Mouse (Mus musculus) ES-Bruce4 (cell line): ENCODE data around the gene Taf3. TPM values are rescaled to one million over a fixed set of nuclear protein-coding genes. Genes with fewer than 3 reads are reported as not detected.

Experiments
- H3K27ac ChIP-seq: 2 replicates; pipeline ENCODE4 v1.5.1; 2012; ENCODE audit warnings: low read length, inconsistent platforms; ENCODE audit not compliant: insufficient read depth
- H3K27me3 ChIP-seq: 2 replicates; pipeline ENCODE4 v1.6.1; 2012; ENCODE audit warnings: mild to moderate bottlenecking, low read length, inconsistent platforms; ENCODE audit not compliant: control insufficient read depth, poor library complexity, insufficient read depth, severe bottlenecking
- H3K36me3 ChIP-seq: 2 replicates; pipeline ENCODE4 v1.6.1; 2012; ENCODE audit warnings: inconsistent platforms, mild to moderate bottlenecking, low read length, moderate library complexity; ENCODE audit not compliant: control insufficient read depth, poor library complexity, insufficient read depth, severe bottlenecking
- H3K4me1 ChIP-seq: one replicate; pipeline ENCODE4 v1.8.1; 2011; ENCODE audit warnings: low read length; ENCODE audit not compliant: control insufficient read depth, insufficient read depth
- H3K4me3 ChIP-seq: 2 replicates; pipeline ENCODE4 v1.5.1; 2011; ENCODE audit warnings: low read depth, mild to moderate bottlenecking, low read length
- H3K9ac ChIP-seq: 2 replicates; pipeline ENCODE4 v1.6.1; 2012; ENCODE audit warnings: low read depth, mild to moderate bottlenecking, inconsistent platforms; ENCODE audit not compliant: poor library complexity, severe bottlenecking
- H3K9me3 ChIP-seq: replicated peaks from 2 replicates; pipeline ENCODE4 v1.6.1; 2012; ENCODE audit warnings: mild to moderate bottlenecking, low read length, inconsistent platforms; ENCODE audit not compliant: control insufficient read depth, poor library complexity, insufficient read depth, severe bottlenecking
- CTCF ChIP-seq: IDR thresholded peaks from one replicate; pipeline ENCODE4 v1.8.1; 2011; ENCODE audit warnings: low read depth, low read length
- EP300 ChIP-seq: IDR thresholded peaks from 2 replicates; pipeline ENCODE4 v1.6.1; 2011; ENCODE audit warnings: low read depth, low read length; ENCODE audit not compliant: insufficient read depth
- POLR2A ChIP-seq: IDR thresholded peaks from one replicate; pipeline ENCODE4 v1.8.1; 2011; ENCODE audit warnings: low read length; ENCODE audit not compliant: insufficient read depth
- polyA plus RNA-seq: library from polyadenylated mRNA; stranded (reverse); fragments of >200 nt; gene quantifications from 2 replicates; pipeline ENCODE4 v1.2.4, GENCODE M21; 2011; ENCODE audit warnings: low read depth; ENCODE audit not compliant: missing spikeins, insufficient read depth, insufficient read length

Taf3 gene
- polyA plus RNA-seq, 1 experiment = 15.5 TPM

- TF ChIP-seq CTCF = no peak
- TF ChIP-seq EP300 = no peak
- H3K4me1 ChIP-seq = no peaks in the 10 kb centered on the region
- no peak overlapping the region for H3K9ac ChIP-seq
- no peak overlapping the region for H3K27ac ChIP-seq
- no peak overlapping the region for H3K4me3 ChIP-seq
- peaks cover 29% of the 10 kb centered on the region for H3K27me3 ChIP-seq
- no peaks in the 10 kb centered on the region for H3K9me3 ChIP-seq
- no peaks in the 10 kb centered on the region for H3K36me3 ChIP-seq
These were observed 177.2 kb downstream of the Taf3 start for GRCm38 (mm10) chr2:9871141-9871716.

- no peak overlapping the region for H3K27ac ChIP-seq
- H3K4me3 ChIP-seq = no peak overlapping the region
- no peaks in the 10 kb centered on the region; the same call in 1 of the 2 replicates for H3K27me3 ChIP-seq
- H3K36me3 ChIP-seq = no peaks in the 10 kb centered on the region
- H3K9me3 ChIP-seq = no peaks in the 10 kb centered on the region
- TF ChIP-seq POLR2A (no peak), EP300 (no peak), CTCF (no peak)
- no peaks in the 10 kb centered on the region for H3K4me1 ChIP-seq
- no peak overlapping the region for H3K9ac ChIP-seq
These were observed 181.1 kb downstream of the Taf3 start for GRCm38 (mm10) chr2:9867092-9867825.

Other genes with a start within 250 kb of the Taf3 start
- gene 4930412O13Rik, start 167.3 kb downstream of the Taf3 start, polyA plus RNA-seq = not detected in 2 replicates
- not detected in 2 replicates for gene 9230102O04Rik, start 159.1 kb downstream of the Taf3 start, polyA plus RNA-seq
- gene Gata3, start 158.6 kb downstream of the Taf3 start, polyA plus RNA-seq = 5.5 and 6.1 TPM in 2 replicates
- 435 and 452 TPM in 2 replicates for gene Atp5c1, start 31.9 kb upstream of the Taf3 start, polyA plus RNA-seq
- gene Kin, start 32.0 kb upstream of the Taf3 start, polyA plus RNA-seq = 26.0 and 29.6 TPM in 2 replicates
- not detected in 2 replicates for gene Itih2, start 82.8 kb upstream of the Taf3 start, polyA plus RNA-seq
- gene Itih5, start 105.0 kb upstream of the Taf3 start, polyA plus RNA-seq = 0.72 and 0.90 TPM in 2 replicates